Mouse (Mus musculus): Measurements from ENCODE around the gene Clec16a.

Clec16a gene

DNA sequence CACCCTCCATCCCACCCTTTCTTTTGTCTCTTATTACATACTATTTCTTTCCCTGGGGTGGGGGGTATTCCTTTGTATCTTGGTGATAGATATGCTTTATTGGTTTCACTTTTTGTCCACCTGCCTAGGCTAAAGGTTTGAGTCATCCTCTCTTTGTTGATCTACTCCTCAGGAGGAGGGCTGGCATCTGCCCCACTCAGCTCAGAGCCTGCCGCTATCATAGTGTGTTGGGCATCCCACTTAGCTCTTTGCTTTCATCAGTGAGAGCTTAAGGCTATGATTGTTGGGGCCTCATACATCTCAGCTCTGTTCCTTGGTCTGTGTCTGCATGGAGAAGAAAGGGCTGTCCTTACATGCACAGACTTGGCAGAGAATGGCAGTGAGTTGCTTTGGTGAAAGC is 81.0 kb downstream of the Clec16a start:
- in situ Hi-C loops (cut with MboI; ENCODE audit: low pct_unique_long_range_greater_than_20kb in 1 of 2, low sequenced_read_pairs in 2 of 2, unreplicated experiment in 1 of 2): no loop called here

DNA sequence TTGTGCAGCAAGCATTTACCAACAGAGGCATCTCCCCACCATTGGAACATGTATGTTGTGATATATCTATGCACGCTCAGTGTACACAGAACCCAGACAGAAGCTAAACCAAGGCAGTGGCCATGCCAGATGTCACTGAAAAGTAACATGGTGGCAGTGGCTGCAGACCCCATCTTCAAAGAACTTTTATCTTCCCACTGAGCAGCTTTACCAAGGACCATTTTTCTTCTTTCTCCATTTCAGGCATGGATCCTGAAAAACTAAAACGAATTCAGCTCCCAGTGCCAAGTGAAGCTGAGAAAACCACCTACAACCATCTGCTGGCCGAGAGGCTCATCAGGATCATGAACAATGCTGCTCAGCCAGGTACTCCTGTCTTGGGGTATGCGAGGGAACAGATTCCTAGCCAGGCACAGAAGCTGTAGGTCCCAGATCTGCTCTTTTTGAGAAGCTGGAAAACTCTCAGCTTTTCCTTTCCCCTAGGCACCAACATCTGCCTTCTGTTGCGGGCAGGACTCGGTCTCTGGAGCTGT is 82.1 kb downstream of the Clec16a start:
- in situ Hi-C loops (cut with MboI; ENCODE audit: low pct_unique_long_range_greater_than_20kb in 1 of 2, low sequenced_read_pairs in 2 of 2, unreplicated experiment in 1 of 2): no loop called here

DNA sequence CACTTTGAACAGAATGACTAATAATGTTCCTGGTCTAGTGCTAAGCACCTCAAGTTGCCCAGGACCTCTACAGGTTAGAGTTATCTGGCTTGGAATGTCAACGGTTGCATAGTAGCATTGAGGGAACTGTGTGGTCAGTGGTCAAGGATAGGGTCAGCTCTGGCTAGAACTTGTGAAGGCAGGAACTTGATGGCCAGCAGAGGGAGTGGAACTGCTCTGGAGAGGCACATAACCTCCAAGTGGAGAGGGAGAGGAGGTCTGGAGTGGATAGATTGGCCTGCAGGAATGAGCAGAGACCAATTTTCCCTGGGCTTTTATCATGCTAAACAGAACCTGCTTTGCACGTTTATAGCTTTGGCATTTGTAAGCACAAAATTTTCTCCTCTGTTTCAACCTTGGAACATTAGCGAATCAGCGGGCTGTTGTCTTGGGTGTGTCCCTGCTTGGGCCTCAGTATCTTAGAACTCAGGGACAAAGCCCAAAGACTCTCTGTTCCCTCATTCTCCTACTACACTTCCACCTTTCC is 83.0 kb downstream of the Clec16a start:
- in situ Hi-C loops (cut with MboI; ENCODE audit: low pct_unique_long_range_greater_than_20kb in 1 of 2, low sequenced_read_pairs in 2 of 2, unreplicated experiment in 1 of 2): no loop called here

DNA sequence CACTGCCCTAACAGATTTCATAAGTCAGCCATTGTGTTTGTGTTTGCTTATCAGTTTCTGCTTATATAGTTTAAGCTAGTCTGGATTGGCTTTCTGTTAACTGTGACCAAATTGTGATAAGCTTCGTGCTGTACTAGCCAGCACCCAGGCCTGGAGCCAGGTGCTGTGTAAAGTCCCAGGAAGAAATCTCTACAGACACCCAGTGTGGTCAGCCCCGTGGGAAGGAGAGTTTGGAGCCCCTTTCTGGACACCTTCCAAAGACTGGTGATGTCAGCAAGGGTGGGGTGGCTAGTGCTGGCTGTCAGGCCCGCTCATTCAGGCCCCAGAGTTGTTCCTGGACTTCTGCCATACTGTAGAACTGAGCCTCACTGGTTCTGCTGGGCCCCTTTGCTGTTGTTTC is 83.8 kb downstream of the Clec16a start:
- in situ Hi-C loops (cut with MboI; ENCODE audit: low pct_unique_long_range_greater_than_20kb in 1 of 2, low sequenced_read_pairs in 2 of 2, unreplicated experiment in 1 of 2): no loop called here

DNA sequence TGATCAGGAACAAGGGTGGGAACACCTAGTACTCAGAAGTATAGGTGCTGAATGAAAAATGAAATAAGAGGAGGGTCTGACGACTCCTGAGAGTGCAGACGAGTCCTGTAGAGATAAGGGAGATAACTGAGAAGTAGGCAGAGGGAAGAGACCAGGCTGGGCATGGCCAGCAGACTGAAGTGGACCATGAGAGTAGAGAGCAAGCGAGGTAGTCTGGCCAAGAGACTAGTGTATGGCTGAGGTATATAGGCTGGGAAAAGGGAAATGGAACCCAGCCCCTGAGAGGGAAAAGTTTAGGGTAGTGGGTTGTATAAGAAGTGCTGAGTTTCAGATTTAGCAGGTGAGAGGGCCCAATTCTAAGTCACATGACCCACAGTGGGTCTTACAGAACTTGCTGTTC is 84.2 kb downstream of the Clec16a start:
- in situ Hi-C loops (cut with MboI; ENCODE audit: low pct_unique_long_range_greater_than_20kb in 1 of 2, low sequenced_read_pairs in 2 of 2, unreplicated experiment in 1 of 2): no loop called here

DNA sequence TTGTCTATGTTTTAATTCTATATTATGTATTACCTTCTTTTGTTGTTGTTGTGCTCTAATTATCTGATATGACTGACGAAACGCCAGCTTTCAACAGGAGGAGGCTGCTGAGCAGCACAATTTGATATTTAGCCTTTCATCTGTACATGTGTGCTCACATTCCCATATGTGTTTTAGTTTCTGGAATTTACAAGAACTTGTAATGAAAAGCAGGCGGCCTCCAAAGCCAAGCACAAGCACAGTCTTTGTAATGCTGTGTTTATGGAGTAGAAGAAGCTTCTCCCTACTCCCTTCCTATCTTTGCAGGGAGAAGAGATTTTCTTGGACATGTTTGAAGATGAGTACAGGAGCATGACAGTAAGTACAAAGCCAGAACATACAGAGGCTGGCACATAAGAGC is 89.8 kb downstream of the Clec16a start:
- in situ Hi-C loops (cut with MboI; ENCODE audit: low pct_unique_long_range_greater_than_20kb in 1 of 2, low sequenced_read_pairs in 2 of 2, unreplicated experiment in 1 of 2): no loop called here

DNA sequence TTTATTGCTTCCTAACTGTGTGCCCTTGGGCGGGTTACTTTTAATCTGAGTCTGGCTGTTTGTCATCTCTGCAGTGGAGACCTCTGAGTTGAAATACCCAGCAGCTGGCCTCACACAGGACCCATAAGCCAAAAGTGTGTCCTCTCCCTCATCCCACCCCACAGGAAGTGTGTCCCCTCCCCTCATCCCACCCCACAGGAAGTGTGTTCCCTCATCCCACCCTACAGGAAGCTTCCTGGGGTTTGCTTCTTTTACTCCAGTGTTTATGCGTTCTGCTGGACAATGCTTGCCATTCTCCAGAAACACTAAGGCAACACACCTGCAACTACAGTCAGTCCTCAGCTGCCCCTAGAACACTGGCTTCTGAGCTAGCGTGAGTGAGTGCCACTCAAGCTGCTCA is 92.8 kb downstream of the Clec16a start:
- in situ Hi-C loops (cut with MboI; ENCODE audit: low pct_unique_long_range_greater_than_20kb in 1 of 2, low sequenced_read_pairs in 2 of 2, unreplicated experiment in 1 of 2): no loop called here

DNA sequence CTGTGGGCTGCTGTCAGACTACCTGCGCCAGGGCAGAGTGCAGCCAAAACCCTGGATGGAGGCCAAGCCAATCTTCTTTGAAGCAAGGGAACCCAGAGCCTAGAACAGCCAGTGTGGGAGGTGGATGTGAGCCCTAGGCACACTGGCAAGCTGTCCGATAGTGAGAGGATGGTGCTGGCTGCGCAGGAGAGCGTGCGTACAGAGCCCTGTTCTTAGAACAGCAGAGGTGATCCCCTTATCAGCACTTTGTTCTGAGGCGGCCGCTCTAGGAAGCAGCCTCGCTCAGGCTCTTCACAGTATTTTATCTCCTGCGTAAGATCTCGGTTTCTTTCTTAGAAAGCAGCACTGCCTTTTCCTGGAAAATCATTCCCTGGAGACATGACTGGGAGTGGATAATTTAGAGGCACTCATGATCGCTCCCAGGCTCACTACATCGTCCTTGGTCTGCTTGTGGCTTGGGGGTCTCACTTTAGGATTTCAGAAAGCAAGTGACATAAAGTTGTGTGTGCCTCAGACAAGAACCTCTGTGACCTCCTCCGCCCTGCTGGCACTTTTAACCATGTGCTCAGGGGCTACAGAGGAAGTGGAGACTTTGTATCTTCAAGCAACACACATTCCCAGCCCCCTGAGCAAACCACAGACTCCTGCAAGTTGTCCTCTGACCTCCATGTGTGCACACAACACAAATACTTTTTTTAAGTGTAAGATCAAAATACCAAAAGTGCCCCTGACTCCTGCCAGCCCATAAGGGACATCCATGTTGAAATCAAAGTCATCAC is 94.2 kb downstream of the Clec16a start:
- in situ Hi-C loops (cut with MboI; ENCODE audit: low pct_unique_long_range_greater_than_20kb in 1 of 2, low sequenced_read_pairs in 2 of 2, unreplicated experiment in 1 of 2): no loop called here

DNA sequence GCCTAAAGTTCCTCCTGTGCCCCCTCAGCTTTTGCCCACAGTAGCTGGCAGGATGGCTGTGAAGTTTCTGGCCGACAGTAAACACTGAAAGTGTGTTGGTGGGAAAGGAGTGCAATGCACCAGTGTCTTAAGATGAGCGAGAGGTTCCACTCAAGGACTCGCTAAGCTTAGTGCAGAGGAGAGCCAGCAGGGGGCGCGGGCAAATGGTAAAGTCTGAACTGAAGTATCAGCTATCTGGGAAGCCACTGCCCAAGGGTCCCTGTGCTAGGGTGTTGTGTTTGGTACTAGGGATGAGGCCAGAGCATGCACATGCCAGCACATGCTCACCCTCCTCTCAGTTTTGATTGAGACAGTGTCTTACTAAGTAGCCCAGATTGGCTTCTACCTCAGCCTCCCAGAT is 94.9 kb downstream of the Clec16a start:
- in situ Hi-C loops (cut with MboI; ENCODE audit: low pct_unique_long_range_greater_than_20kb in 1 of 2, low sequenced_read_pairs in 2 of 2, unreplicated experiment in 1 of 2): no loop called here

DNA sequence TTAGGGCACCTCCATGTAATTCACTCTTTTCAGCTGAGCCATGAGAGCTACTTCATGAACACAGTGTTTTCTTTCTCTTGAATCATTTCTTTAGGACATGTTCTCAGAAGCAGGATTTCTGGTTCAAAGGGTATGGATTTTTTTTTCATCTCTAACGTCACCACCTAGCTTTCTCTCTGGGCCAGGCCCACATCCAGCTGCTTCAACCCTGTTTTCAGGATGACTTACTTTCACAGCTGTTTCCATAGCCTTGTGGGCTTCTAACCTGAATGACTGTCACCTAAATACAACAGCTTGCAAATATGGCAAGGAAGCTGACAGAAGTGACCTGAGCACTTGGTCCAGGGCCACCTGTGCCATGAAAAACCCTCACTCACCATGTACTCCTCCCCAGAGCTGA is 96.0 kb downstream of the Clec16a start:
- in situ Hi-C loops (cut with MboI; ENCODE audit: low pct_unique_long_range_greater_than_20kb in 1 of 2, low sequenced_read_pairs in 2 of 2, unreplicated experiment in 1 of 2): no loop called here

DNA sequence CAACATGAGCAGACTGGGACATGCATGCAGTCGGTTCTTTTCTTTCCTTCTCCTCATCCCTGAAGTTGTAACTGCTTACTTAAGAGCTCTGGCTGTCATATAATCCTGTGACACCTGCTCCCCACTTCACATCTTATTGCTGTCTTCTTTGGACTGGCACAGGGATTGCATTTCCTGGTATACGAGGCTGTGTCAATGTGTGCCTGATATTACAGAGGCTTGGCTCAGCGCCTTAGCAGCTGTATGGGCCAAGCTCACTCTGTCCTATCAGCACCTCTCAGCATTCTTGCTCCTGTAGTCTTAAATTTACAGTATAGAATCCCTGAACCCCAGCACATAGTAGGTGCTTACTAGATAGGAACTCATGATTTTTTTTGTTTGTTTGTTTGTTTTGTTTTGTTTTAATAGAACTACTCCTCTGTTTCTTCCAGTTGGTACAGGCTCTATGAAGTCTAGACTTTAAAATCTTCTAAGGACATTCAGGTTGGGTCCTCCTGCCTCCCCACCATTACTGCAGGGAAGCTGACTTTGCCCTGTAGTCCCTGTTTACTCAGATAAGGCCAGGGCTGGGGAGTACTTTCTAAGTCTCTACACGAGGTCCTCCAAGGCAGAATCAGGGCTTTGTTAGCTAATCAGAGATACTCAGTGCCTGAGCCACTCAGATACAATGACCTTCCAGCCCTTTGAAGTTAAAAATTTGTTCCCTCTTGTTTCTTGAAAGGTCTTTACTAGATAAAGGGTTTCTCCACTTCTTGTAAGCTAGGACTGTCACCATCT is 97.9 kb downstream of the Clec16a start:
- in situ Hi-C loops (cut with MboI; ENCODE audit: low pct_unique_long_range_greater_than_20kb in 1 of 2, low sequenced_read_pairs in 2 of 2, unreplicated experiment in 1 of 2): no loop called here

DNA sequence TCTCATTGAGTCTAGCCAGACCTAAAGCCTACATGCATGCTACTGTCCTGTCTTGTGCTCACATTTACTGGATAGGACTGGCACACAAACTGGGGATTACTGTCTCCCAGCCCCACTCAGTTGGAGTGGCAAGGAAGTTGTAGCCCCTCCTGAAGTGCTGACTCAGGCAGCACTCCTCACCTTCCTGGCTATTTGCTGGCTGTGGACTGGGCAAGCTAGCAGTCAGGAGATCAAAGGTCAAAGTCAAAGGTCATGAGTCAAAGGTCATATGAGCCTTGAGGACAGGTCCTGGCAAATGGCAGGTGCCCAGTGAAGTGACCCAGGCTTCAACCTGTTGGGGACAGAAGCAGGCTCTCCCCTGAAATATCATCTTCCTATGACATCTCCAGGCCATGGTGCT is 99.1 kb downstream of the Clec16a start:
- in situ Hi-C loops (cut with MboI; ENCODE audit: low pct_unique_long_range_greater_than_20kb in 1 of 2, low sequenced_read_pairs in 2 of 2, unreplicated experiment in 1 of 2): no loop called here

DNA sequence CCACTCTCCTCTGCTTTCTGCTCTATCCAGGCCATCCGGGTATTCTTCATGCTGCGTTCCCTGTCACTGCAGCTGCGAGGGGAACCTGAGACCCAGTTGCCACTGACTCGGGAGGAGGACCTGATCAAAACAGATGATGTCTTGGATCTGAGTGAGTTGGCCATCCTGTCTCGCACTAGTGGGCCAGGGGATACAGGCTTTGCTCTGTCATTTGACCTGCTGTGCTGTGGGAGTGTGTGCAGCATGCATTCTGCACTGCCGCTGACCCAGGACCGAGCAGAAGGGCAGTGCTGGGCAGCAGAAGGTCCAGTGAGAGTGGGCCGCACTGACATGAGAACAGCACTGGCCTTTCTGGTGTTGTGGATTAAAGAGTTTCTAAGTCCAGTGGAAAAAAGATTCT is 99.6 kb downstream of the Clec16a start:
- in situ Hi-C loops (cut with MboI; ENCODE audit: low pct_unique_long_range_greater_than_20kb in 1 of 2, low sequenced_read_pairs in 2 of 2, unreplicated experiment in 1 of 2): no loop called here

DNA sequence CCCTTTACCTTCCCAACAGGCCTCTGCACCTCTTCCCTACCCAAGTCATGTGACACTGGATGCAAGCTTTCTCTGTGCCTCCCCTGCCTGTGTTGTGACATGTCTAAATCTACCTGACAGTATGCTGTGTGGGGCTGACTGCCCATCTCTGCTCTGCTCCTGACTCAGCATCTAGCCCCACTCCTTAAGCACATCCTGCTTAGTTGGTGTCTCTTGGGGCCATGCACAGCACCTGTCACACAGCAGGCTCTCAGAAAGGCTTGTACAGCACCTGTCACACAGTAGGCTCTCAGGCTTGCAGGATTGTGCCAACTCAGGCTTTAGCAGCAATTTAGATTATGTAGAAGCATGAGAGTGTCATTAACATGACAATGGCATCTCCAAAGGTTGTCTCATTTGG is 106.7 kb downstream of the Clec16a start:
- in situ Hi-C loops (cut with MboI; ENCODE audit: low pct_unique_long_range_greater_than_20kb in 1 of 2, low sequenced_read_pairs in 2 of 2, unreplicated experiment in 1 of 2): no loop called here

DNA sequence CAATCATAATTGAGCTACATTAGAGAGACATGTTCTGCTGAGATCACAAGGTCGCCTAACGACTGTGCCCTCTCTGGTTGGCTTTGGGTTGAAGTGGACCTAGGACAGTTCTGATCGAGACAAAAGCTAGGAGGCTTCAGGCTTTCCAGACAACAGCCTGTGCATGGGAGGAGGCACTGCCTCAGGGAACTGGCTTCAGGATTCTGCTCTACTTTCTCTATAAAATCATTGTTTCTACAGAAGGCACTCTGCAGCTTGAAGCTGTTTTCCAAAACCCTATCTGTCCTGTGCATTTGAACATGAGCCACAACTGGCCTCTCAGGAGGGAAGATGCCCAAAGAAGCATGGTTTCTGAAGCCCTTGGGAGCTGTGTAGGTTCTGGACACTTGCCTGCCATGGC is 107.8 kb downstream of the Clec16a start:
- in situ Hi-C loops (cut with MboI; ENCODE audit: low pct_unique_long_range_greater_than_20kb in 1 of 2, low sequenced_read_pairs in 2 of 2, unreplicated experiment in 1 of 2): no loop called here

DNA sequence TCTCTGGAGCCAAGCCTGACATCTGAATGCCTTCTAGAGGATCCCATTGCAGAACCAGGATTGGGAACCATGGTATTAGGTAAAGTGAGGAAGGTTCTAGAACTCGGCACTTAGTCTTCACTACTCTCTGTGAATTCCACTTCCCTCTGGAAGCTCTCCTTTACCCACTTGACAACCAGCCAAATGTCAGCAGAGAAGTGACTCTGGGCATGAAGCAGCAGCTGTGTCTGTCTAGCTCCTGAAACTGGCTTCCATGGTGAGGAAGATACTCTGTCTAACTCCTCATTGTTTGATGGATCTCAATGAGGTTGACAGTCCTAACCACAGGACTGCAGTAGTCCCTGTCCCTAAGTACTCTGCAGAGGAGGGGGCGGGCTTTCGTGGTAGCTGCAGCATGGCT is 110.1 kb downstream of the Clec16a start:
- in situ Hi-C loops (cut with MboI; ENCODE audit: low pct_unique_long_range_greater_than_20kb in 1 of 2, low sequenced_read_pairs in 2 of 2, unreplicated experiment in 1 of 2): no loop called here

DNA sequence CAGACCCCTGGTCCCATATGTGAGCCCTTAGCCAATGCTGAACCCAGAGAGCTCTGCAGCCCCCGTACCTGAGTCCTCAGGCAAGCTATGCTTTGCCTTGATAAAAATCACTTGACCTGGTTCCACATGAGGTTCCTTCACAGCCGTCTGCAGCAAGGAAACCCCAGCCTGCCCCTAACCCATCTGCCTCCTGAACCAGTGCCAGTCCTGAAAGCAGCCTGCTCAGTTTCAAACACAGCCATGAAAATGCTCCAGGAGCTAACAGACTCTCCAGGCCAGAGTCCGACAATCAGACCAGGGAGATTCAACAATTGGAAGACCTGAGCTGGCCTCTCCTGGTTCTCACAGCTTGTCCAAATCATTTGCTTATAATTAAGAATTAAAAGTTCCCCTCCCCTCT is 110.8 kb downstream of the Clec16a start:
- in situ Hi-C loops (cut with MboI; ENCODE audit: low pct_unique_long_range_greater_than_20kb in 1 of 2, low sequenced_read_pairs in 2 of 2, unreplicated experiment in 1 of 2): no loop called here

DNA sequence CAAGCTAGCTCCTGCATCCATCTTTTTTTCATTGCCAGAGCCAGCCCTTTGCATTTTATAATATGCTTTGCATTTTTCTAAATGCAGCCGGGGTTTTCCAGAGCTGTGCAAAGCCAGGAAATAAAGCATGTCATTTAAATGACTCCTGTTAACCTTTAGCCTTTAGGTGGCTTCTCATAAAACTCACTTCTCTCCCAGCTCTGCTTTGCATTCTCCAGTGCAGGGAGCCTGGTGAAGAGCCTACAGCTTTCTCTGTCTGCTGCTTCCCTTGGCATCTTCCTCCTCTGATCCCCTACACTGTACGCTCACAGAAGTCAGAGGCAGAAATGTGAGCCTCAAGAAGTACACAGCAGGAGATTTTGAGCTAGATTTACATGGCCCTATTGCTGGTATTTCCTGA is 111.3 kb downstream of the Clec16a start:
- in situ Hi-C loops (cut with MboI; ENCODE audit: low pct_unique_long_range_greater_than_20kb in 1 of 2, low sequenced_read_pairs in 2 of 2, unreplicated experiment in 1 of 2): no loop called here

DNA sequence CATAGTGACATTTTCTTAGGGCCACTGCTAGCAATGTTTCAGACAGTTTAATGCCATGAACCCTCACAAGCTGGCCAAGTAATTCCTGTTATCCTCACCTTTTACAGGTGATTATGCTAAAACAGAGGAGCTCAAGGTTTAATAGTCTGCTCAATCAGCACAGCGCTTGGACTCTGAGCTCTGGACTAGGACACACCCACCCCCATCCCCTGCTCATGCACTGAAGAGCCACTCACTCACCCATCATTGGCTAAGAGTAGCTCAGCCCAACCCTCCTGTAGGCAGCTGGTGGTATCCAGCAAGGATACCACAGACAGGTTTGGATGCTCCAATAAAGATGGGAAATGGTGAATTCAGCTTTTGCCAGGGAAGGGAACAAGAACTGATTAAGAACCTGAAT is 111.8 kb downstream of the Clec16a start:
- in situ Hi-C loops (cut with MboI; ENCODE audit: low pct_unique_long_range_greater_than_20kb in 1 of 2, low sequenced_read_pairs in 2 of 2, unreplicated experiment in 1 of 2): no loop called here

DNA sequence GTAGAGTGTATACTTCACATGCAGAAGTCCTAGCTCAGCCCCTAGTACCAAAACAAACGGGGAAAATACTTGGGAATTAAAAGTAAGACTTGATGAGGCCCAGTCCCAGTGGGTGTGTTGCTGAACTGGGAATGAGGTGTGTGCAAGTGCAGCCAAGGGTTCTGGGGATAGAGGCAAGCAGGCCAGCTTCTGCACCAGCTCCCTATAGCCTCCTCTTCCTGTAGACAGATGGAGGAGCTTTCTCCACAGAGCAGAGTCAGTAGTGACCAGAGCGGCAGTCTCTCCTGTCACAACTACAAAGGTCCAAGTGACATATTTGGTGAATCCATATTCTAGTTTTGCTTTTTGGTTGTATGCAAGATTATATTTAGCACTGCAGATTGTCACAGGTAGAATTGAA is 114.1 kb downstream of the Clec16a start:
- in situ Hi-C loops (cut with MboI; ENCODE audit: low pct_unique_long_range_greater_than_20kb in 1 of 2, low sequenced_read_pairs in 2 of 2, unreplicated experiment in 1 of 2): no loop called here
